Mouse (Mus musculus) CH12.LX (cell line): ENCODE results near the gene Rab25.
A peak's percentile ranks its signal among the peaks of the same experiment; 100 is the strongest.

Source experiments
- CTCF ChIP-seq, 2 experiments: IDR thresholded peaks in 1 of 2; conservative IDR thresholded peaks in 1 of 2; 2 replicates each; pipeline ENCODE4 v1.5.1; 2011 to 2012; ENCODE audit warnings: low read depth in 2 of 2, low read length in 2 of 2, improper control_type of control experiment in 1 of 2, inconsistent platforms in 1 of 2, mild to moderate bottlenecking in 1 of 2, moderate library complexity in 1 of 2
- MAX ChIP-seq: IDR thresholded peaks from 2 replicates; pipeline ENCODE4 v1.6.1; 2011; ENCODE audit warnings: low read length, improper control_type of control experiment
- POLR2A ChIP-seq: IDR thresholded peaks from 2 replicates; pipeline ENCODE4 v1.6.1; 2011; ENCODE audit warnings: low read depth, mild to moderate bottlenecking, improper control_type of control experiment, low read length
- POLR2AphosphoS2 ChIP-seq: IDR thresholded peaks from 2 replicates; pipeline ENCODE4 v1.6.1; 2011; ENCODE audit warnings: low read depth, low read length, improper control_type of control experiment
- USF1 ChIP-seq: IDR thresholded peaks from 2 replicates; pipeline ENCODE4 v1.6.1; 2014; ENCODE audit warnings: low read depth, mild to moderate bottlenecking, inconsistent platforms, low read length, improper control_type of control experiment
- USF2 ChIP-seq: conservative IDR thresholded peaks from 2 replicates; pipeline ENCODE4 v1.6.1; 2011; ENCODE audit warnings: low read depth, low read length, improper control_type of control experiment

DNA sequence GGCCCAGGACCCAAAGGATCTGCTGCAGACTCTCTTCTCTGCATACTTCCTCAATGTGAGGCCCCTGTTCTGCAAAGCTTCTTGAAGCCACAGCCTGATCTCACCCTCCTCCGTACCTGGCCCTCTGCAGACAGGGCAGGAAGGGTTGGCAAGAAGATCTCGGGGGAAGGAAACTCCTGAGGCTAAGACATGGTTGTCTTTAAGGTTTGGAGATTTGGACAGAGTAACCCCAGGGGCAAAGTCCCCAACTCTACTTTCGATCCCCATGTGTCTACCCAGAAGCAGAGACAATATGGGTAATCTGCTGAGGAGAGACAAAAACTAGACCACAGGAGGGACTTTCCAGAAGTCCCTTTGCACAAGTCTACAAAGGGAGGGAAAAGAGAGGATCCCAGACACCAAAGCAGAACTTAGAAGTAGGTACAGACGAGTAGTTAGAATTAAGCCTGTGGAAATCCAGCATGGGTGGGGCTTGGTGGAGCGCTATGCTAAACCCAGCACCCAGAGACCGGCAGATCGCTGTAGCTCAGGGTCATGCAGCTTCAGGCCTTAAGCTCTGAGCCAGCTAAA lies 34.5 kb downstream of the Rab25 start:
- TF ChIP-seq POLR2AphosphoS2 = no peak
- no peak for TF ChIP-seq CTCF (conservative IDR thresholded peaks at IDR 0.05 in 1 of 2, IDR thresholded peaks at IDR 0.05 in 1 of 2; ENCODE audit: low read depth in 2 of 2, low read length in 2 of 2)
- peak; percentile 42; the same call in 1 of the 2 replicates for TF ChIP-seq POLR2A
- no peak for TF ChIP-seq USF2
- TF ChIP-seq MAX = peak; percentile 57; the same call in 1 of the 2 replicates
- TF ChIP-seq USF1 = no peak
